Mouse (Mus musculus) T-helper 2 cell (primary cell): ENCODE data around the gene Cyp4f39.

Source experiments
- in situ Hi-C: fragments of 300-600 bp; cut with MboI, MseI; formaldehyde crosslinking; loops from one replicate; pipeline ENCODE4 v1.15.1; 2025; ENCODE audit warnings: high pct_unique_total_duplicates

The Cyp4f39 gene

GRCm38 (mm10) chr17:32452482-32452881, at the start of gene Cyp4f39:
TSS of gene Cyp4f39 (plus strand) at chr17:32452723.
- in situ Hi-C loops = no loop called here

GRCm38 (mm10) chr17:32402779-32403157, 49.8 kb upstream of the Cyp4f39 start:
- in situ Hi-C loops = no loop called here

- in situ Hi-C loops = no loop called here
Measured at GRCm38 (mm10) chr17:32403417-32403816, 49.1 kb upstream of the Cyp4f39 start, which contains the start of gene Rasal3. TSS of gene Rasal3 (minus strand) at chr17:32403583.

GRCm38 (mm10) chr17:32411898-32412297, 40.6 kb upstream of the Cyp4f39 start:
- in situ Hi-C loops = no loop called here

- in situ Hi-C loops = no loop called here
Measured at GRCm38 (mm10) chr17:32415417-32416020, 37.0 kb upstream of the Cyp4f39 start.

- in situ Hi-C loops = no loop called here
Measured at GRCm38 (mm10) chr17:32416771-32417170, 35.8 kb upstream of the Cyp4f39 start.

GRCm38 (mm10) chr17:32419989-32420388, 32.5 kb upstream of the Cyp4f39 start:
- in situ Hi-C loops = no loop called here

- in situ Hi-C loops = no loop called here
Measured at GRCm38 (mm10) chr17:32420781-32421180, 31.7 kb upstream of the Cyp4f39 start.

- in situ Hi-C loops = no loop called here
Measured at GRCm38 (mm10) chr17:32424034-32424433, 28.5 kb upstream of the Cyp4f39 start, which contains the start of gene Pglyrp2. TSS of gene Pglyrp2 (minus strand) at chr17:32424167.

- in situ Hi-C loops = loop anchor here (5.0 kb wide), 2 partner anchors 34 to 94 kb away; no protein-coding TSS in a partner anchor
Measured at GRCm38 (mm10) chr17:32426610-32427009, 25.9 kb upstream of the Cyp4f39 start.

GRCm38 (mm10) chr17:32431972-32432371, 20.6 kb upstream of the Cyp4f39 start:
- in situ Hi-C loops = no loop called here

- in situ Hi-C loops = no loop called here
Measured at GRCm38 (mm10) chr17:32434324-32434723, 18.2 kb upstream of the Cyp4f39 start.

- in situ Hi-C loops = no loop called here
Measured at GRCm38 (mm10) chr17:32435151-32435550, 17.4 kb upstream of the Cyp4f39 start.

GRCm38 (mm10) chr17:32437106-32437505, 15.4 kb upstream of the Cyp4f39 start:
- in situ Hi-C loops = no loop called here

- in situ Hi-C loops = loop anchor here (10.0 kb wide), 1 partner anchor 468 kb away; no protein-coding TSS in a partner anchor
Measured at GRCm38 (mm10) chr17:32443245-32443644, 9.3 kb upstream of the Cyp4f39 start.

- in situ Hi-C loops = loop anchor here (10.0 kb wide), 1 partner anchor 470 kb away; no protein-coding TSS in a partner anchor
Measured at GRCm38 (mm10) chr17:32445016-32445415, 7.5 kb upstream of the Cyp4f39 start.

GRCm38 (mm10) chr17:32447195-32447594, 5.3 kb upstream of the Cyp4f39 start:
- in situ Hi-C loops = loop anchor here (10.0 kb wide), 1 partner anchor 472 kb away; no protein-coding TSS in a partner anchor

- in situ Hi-C loops = loop anchor here (10.0 kb wide), 1 partner anchor 474 kb away; no protein-coding TSS in a partner anchor
Measured at GRCm38 (mm10) chr17:32449042-32449441, 3.5 kb upstream of the Cyp4f39 start.

GRCm38 (mm10) chr17:32450844-32451537, 1.5 kb upstream of the Cyp4f39 start:
- in situ Hi-C loops = no loop called here

- in situ Hi-C loops = no loop called here
Measured at GRCm38 (mm10) chr17:32454188-32454587, 1.7 kb downstream of the Cyp4f39 start.

GRCm38 (mm10) chr17:32454997-32455396, 2.5 kb downstream of the Cyp4f39 start:
- in situ Hi-C loops = no loop called here

GRCm38 (mm10) chr17:32468494-32468893, 16.0 kb downstream of the Cyp4f39 start:
- in situ Hi-C loops = no loop called here

- in situ Hi-C loops = no loop called here
Measured at GRCm38 (mm10) chr17:32470795-32471194, 18.3 kb downstream of the Cyp4f39 start.
